Mouse (Mus musculus) hindbrain, embryonic 14.5 days (tissue): ENCODE data around the gene D830030K20Rik. TPM values are rescaled to one million over a fixed set of nuclear protein-coding genes. Genes with fewer than 3 reads are reported as not detected.
"Not testable (repeated sequence)": the region's sequence is repeated elsewhere in the genome, so short reads cannot be mapped to it uniquely, and the experiment has no call there.

Experiments used
- ATAC-seq: fragments of 200-750 bp; cut with Nextera tagmentation; 2 replicates; pipeline ENCODE4 v1.8.0; 2017; ENCODE audit warnings: moderate number of reproducible peaks, mild to moderate bottlenecking, moderate TSS enrichment, moderate library complexity; ENCODE audit not compliant: low FRiP score
- DNase-seq: peaks from one replicate; pipeline ENCODE4 v3.0.0-alpha.2; 2015; ENCODE audit warnings: low spot score
- H3K27ac ChIP-seq: fragments of 300-500 bp; sonication (generic); 2 replicates; pipeline ENCODE4 v1.5.1; 2014; ENCODE audit warnings: mild to moderate bottlenecking, moderate library complexity
- H3K27me3 ChIP-seq: fragments of 300-500 bp; sonication (generic); 2 replicates; pipeline ENCODE4 v1.6.1; 2014; ENCODE audit warnings: mild to moderate bottlenecking, low read length, mixed read lengths; ENCODE audit not compliant: control insufficient read depth, insufficient read depth
- H3K36me3 ChIP-seq: fragments of 300-500 bp; sonication (generic); replicated peaks from 2 replicates; pipeline ENCODE4 v1.6.1; 2014; ENCODE audit not compliant: control insufficient read depth, insufficient read depth
- H3K4me1 ChIP-seq: fragments of 300-500 bp; sonication (generic); replicated peaks from 2 replicates; pipeline ENCODE4 v1.6.1; 2014; ENCODE audit warnings: antibody characterized with exemption, low read length, mixed read lengths; ENCODE audit not compliant: control insufficient read depth, insufficient read depth
- H3K4me2 ChIP-seq: fragments of 300-500 bp; sonication (generic); replicated peaks from 2 replicates; pipeline ENCODE4 v1.6.1; 2014; ENCODE audit warnings: mild to moderate bottlenecking, moderate library complexity
- H3K4me3 ChIP-seq: fragments of 300-500 bp; sonication (generic); replicated peaks from 2 replicates; pipeline ENCODE4 v1.5.1; 2014; ENCODE audit warnings: mild to moderate bottlenecking, low read length
- H3K9ac ChIP-seq: fragments of 300-500 bp; sonication (generic); 2 replicates; pipeline ENCODE4 v1.6.1; 2014
- H3K9me3 ChIP-seq: fragments of 300-500 bp; sonication (generic); 2 replicates; pipeline ENCODE4 v1.6.1; 2016; ENCODE audit warnings: low read length; ENCODE audit not compliant: control insufficient read depth
- WGBS: fragments of 180-500 bp; shearing (Covaris S2); extraction: QIAGEN DNeasy Blood & Tissue Kit; methylation state at CpG from one replicate; pipeline ENCODE4 v1.1.7; 2014; 5-methylcytosine and 5-hydroxymethylcytosine counted together
- polyA plus RNA-seq: library from polyadenylated mRNA; unstranded; fragments of >200 nt; fragmentation: Nextera tagmentation; extraction: Ambion mirVana; gene quantifications from 2 replicates; pipeline ENCODE4 v1.2.1, GENCODE M21; 2014

Gene D830030K20Rik
- polyA plus RNA-seq, result 27.3 and 28.4 TPM in 2 replicates

- H3K36me3 ChIP-seq, H3K4me1 ChIP-seq, H3K27ac ChIP-seq, ATAC-seq, H3K9me3 ChIP-seq, H3K27me3 ChIP-seq: not testable (repeated sequence)
- WGBS, result under 1% methylated on average over 19 of the region's 62 CpGs
- H3K9ac ChIP-seq, result peak within 1 kb of the TSS; percentile 69
- H3K4me2 ChIP-seq, result peak within 1 kb of the TSS; percentile 60
- DNase-seq, result peak; percentile 17
- peak within 1 kb of the TSS; percentile 46 for H3K4me3 ChIP-seq
Measured at GRCm38 (mm10) chr14:3208272-3209152, at the start of gene D830030K20Rik. Gene D830030K20Rik, plus strand, starts transcription at chr14:3208488.

GRCm38 (mm10) chr14:3187955-3188354 lies 20.3 kb upstream of the D830030K20Rik start, which contains the start of gene Gm5795:
Gene Gm5795, plus strand, starts transcription at chr14:3188255.
- H3K4me2 ChIP-seq, H3K9me3 ChIP-seq, ATAC-seq, H3K27me3 ChIP-seq, DNase-seq, H3K36me3 ChIP-seq, H3K4me3 ChIP-seq, H3K27ac ChIP-seq, H3K4me1 ChIP-seq, H3K9ac ChIP-seq: not testable (repeated sequence)
- no CpG with 5 or more reads among the region's 2 CpGs for WGBS

GRCm38 (mm10) chr14:3209367-3209766 lies 1.1 kb downstream of the D830030K20Rik start:
- WGBS, result 11% methylated on average over 9 of the region's 11 CpGs
- not testable (repeated sequence) for H3K36me3 ChIP-seq, H3K9ac ChIP-seq, H3K4me3 ChIP-seq, ATAC-seq, H3K27me3 ChIP-seq, H3K9me3 ChIP-seq, H3K27ac ChIP-seq, H3K4me1 ChIP-seq
- peak overlapping the region; percentile 18; the same call in 1 of the 2 replicates for H3K4me2 ChIP-seq
- peak; percentile 45 for DNase-seq

- not testable (repeated sequence) for H3K27me3 ChIP-seq, H3K4me2 ChIP-seq, H3K4me1 ChIP-seq, H3K9ac ChIP-seq, H3K4me3 ChIP-seq, H3K36me3 ChIP-seq, ATAC-seq, H3K9me3 ChIP-seq, DNase-seq, H3K27ac ChIP-seq
- whole genome bisulfite sequencing, result 84% methylated on average over 2 of the region's 2 CpGs
Measured at GRCm38 (mm10) chr14:3262531-3262930, 54.2 kb downstream of the D830030K20Rik start.

Other genes with a start within 250 kb of the D830030K20Rik start
- gene Gm2888, start 178.5 kb upstream of the D830030K20Rik start, polyA plus RNA-seq, result not detected in 2 replicates
- gene Gm2897, start 159.2 kb upstream of the D830030K20Rik start, polyA plus RNA-seq, result 13.9 and 15.2 TPM in 2 replicates
- gene Gm10340, start 74.5 kb upstream of the D830030K20Rik start, polyA plus RNA-seq, result 0.16 and 0.27 TPM in 2 replicates
- gene Gm5795, start 20.2 kb upstream of the D830030K20Rik start, polyA plus RNA-seq, result 0.37 TPM in 1 of 2 replicates, not detected in the other
- 0.58 TPM in 1 of 2 replicates, not detected in the other for gene Gm2956, start 124.1 kb downstream of the D830030K20Rik start, polyA plus RNA-seq
- gene Gm10413, start 186.6 kb downstream of the D830030K20Rik start, polyA plus RNA-seq, result not detected in 2 replicates
- gene Gm10409, start 204.1 kb downstream of the D830030K20Rik start, polyA plus RNA-seq, result 21.5 and 21.7 TPM in 2 replicates
- gene Gm3005, start 219.6 kb downstream of the D830030K20Rik start, polyA plus RNA-seq, result 9.0 and 12.1 TPM in 2 replicates
- gene Gm10408, start 240.9 kb downstream of the D830030K20Rik start, polyA plus RNA-seq, result not detected in 2 replicates